Mouse (Mus musculus): Measurements from ENCODE around the gene Frat2.

- TF ChIP-seq CTCF (conservative IDR thresholded peaks at IDR 0.05; ENCODE audit: low read length), result no peak
- no peak for TF ChIP-seq POU5F1 (IDR thresholded peaks at IDR 0.05; ENCODE audit: borderline replicate concordance, low read length)
- no peak for TF ChIP-seq NANOG (IDR thresholded peaks at IDR 0.05; ENCODE audit: borderline replicate concordance, low read length)
Observed at GRCm38 (mm10) chr19:41837194-41837916, 10.6 kb downstream of the Frat2 start.

Measured in E14TG2a.4 (cell line).